Mouse (Mus musculus): ENCODE results near the gene Tacc3. TPM values are rescaled to one million over a fixed set of nuclear protein-coding genes. Genes with fewer than 3 reads are reported as not detected.

The Tacc3 gene
- polyA plus RNA-seq, 1 experiment from 2014 or later, result 161 TPM

DNA sequence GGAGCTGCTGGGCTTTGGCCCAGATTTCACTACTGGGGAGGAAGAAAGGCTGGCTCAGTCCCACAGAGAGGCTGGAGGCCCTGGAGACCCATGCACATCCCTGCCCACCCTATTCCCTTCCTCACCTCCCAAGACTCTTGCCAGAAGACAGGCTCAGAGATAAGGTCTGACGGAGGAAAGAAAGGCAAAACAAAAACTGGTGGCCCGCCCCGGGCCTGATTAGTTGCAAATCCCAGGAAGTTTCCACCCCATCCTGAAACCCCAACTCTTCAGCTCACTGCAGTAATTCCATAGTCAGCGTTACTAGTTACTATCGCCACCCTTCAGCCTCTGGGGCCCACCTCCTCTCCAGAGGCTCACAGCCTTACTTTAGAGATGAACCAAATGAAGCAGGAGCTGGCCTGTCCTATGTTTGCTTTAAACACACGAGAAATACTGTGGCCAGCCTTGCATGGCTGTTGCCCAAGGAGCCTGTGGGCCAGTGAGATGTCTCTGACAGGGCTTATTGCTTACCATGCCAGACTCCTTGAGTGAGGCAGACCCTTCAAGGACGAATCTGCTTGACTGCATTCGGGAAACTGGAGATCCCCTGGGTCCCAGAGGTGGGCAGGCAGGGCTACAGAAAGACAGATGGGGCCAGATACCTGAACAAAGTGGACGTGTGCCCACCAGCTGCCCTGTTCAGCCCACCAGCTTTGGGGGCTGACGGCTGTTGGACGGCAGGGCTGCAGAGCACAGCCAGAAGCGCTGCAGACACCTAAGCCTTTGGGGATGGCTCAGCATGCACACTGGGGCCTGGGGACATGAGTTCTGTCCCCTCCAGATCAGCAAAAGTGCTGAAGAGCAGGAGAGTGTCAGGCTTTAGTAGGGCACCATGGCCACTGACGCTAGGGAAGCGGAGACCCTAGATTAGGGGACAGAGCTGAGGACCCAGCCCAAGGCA lies 30.6 kb downstream of the Tacc3 start:
- ATAC-seq (ENCODE audit: low FRiP score), result peak; percentile 1; the same call in 1 of the 2 replicates
- 45% methylated on average over 14 of the region's 14 CpGs for whole genome bisulfite sequencing

DNA sequence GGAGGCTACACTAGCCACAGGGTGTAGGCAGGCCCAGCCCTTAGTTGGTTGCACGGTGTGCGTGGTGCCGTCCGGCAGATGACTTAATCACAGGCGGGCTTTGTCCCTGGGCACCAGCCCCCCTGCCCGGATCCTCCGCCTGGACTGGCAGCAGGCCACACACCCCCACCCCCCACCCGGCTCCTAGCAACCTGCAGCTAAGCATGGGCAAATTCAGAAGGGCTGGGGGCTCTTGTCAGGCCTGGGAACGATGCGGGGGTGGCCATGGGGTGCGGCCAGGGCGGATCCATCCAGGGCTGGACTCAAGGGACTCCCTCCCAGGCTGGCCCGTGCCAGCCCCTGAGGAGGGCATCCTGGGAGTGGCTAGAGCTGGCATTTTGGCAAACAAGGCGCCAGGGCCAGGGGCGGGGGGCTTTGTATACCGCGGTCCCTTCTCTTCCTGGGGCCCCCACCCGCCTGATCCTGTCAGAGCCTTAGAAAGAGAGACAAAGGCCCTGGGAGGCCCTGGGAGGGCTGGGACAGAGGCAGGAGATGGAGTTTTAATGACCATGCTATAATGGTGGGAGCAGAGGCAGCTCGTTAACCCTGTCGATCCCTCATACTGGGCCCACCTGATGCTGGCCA lies 31.4 kb downstream of the Tacc3 start:
- peak; percentile 93 for ATAC-seq (ENCODE audit: low FRiP score)
- Histone ChIP-seq H3K9me3 (replicated peaks) (no peaks in the 10 kb centered on the region), H3K27ac (peak overlapping the region; percentile 80), H3K27me3 (peaks cover 71% of the 10 kb centered on the region), H3K4me3 (0 out of 2 replicates have a peak overlapping the region, but pooled peaks have one; percentile 2), H3K4me1 (peaks cover 50% of the 10 kb centered on the region), H3K36me3 (no peaks in the 10 kb centered on the region), H3K9ac (0 out of 2 replicates have a peak overlapping the region, but pooled peaks have one; percentile 41), H3K4me2 (replicated peaks) (peak overlapping the region; percentile 37)
- 23% methylated on average over 20 of the region's 20 CpGs for WGBS

More for the DNA sequence above, 30.6 kb downstream of the Tacc3 start:
- peaks cover 63% of the 10 kb centered on the region for H3K27me3 ChIP-seq
- H3K4me2 ChIP-seq (replicated peaks), result peak overlapping the region; percentile 37
- H3K4me1 ChIP-seq, result peaks cover 48% of the 10 kb centered on the region
- H3K36me3 ChIP-seq, result no peaks in the 10 kb centered on the region
- H3K9me3 ChIP-seq (replicated peaks), result no peaks in the 10 kb centered on the region
- 0 out of 2 replicates have a peak overlapping the region, but pooled peaks have one; percentile 41 for H3K9ac ChIP-seq
- H3K4me3 ChIP-seq, result no peak overlapping the region
- H3K27ac ChIP-seq, result peak overlapping the region; percentile 80

DNA sequence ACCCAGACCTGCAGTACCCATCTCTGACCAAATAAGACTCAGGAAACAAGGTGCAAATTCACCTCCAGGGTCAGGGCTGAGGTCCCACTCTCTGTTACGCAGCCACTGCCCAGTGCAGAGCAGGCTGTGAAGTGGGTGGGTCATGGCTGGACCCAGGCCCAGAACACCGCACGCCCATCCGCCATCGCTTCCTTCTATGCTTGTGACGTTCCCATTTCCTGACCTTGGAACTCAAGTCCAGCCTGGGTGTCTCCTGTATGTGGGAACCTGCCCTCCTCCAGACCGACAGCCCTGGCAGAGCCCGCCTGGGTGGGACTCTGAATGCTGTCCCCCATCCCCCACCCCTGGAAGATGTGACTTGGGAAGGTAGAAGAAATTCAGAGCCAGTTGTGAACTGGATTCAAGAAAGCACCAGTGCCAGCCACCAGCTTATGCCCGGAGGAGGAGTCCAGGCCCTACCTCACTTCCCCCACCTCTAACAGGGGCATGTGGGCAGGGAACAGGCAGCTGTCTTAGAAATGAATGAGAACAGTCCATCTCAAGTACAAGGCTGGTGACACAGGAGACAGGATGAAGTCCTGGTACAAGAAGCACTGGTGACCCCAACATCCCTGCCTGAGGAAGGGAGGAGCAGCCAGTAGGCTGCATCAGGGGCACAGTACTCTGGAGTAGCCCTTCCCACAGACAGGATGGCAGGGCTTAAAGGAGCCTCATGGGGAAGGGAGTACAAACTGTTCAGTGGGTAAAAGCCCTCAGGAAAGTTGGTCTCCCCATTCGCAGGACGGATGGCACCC lies 32.1 kb downstream of the Tacc3 start:
- Histone ChIP-seq H3K9ac (no peak overlapping the region), H3K36me3 (no peaks in the 10 kb centered on the region), H3K27me3 (peaks cover 72% of the 10 kb centered on the region), H3K27ac (peak overlapping the region; percentile 80), H3K4me3 (no peak overlapping the region), H3K9me3 (replicated peaks) (no peaks in the 10 kb centered on the region), H3K4me2 (replicated peaks) (peak overlapping the region; percentile 37), H3K4me1 (peaks cover 54% of the 10 kb centered on the region)
- ATAC-seq (ENCODE audit: low FRiP score), result no peak; the same call in 1 of the 2 replicates
- 61% methylated on average over 11 of the region's 11 CpGs for WGBS

DNA sequence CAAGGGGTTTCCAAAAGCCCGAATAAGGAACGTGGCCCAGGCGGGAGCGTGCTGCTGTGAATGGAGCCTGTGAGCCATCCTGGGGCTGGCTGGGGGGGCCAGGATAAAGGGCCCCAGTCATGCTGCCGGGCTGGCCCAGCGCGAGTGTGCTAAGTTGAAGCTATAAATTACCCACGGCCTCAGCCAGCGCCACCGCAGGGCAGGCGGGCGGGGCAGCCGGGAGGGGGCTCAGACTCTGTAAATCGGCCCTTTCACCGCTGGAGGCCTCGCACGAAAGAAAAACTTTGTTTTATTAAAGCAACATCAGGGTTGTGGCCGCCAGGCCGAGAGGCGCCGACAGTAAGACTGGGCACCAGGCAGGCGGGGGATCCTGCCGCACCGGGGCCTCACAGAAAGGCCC lies 34.5 kb downstream of the Tacc3 start:
- peak overlapping the region; percentile 72 for H3K27ac ChIP-seq
- peaks cover 78% of the 10 kb centered on the region for H3K4me1 ChIP-seq
- H3K9me3 ChIP-seq (replicated peaks), result no peaks in the 10 kb centered on the region
- H3K4me3 ChIP-seq, result peak overlapping the region; percentile 6; the same call in 1 of the 2 replicates
- ATAC-seq (ENCODE audit: low FRiP score), result no peak
- H3K36me3 ChIP-seq, result no peaks in the 10 kb centered on the region
- H3K27me3 ChIP-seq, result peaks cover 75% of the 10 kb centered on the region
- H3K9ac ChIP-seq, result no peak overlapping the region; the same call in 1 of the 2 replicates
- H3K4me2 ChIP-seq (replicated peaks), result peak overlapping the region; percentile 32
- 2% methylated on average over 24 of the region's 24 CpGs for WGBS

DNA sequence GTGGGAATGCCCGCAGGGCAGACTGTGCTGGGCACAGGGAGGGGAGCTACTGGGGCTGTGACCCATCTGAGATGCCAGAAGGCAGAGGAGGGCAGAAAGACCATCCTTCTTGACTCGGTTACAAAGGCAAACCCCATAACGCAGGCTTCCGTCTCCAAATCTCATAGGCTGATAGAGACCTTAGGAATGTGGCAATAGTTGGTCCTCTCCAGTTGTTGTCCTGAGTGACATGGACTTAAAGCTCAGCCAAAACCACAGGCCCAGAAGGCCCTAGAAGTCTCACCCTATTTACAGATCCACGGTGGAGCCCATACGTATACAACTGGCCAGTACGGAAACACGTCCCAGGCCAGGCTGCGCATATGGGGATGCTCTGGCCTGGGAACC lies 36.5 kb downstream of the Tacc3 start:
- peaks cover 74% of the 10 kb centered on the region for H3K4me1 ChIP-seq
- ATAC-seq (ENCODE audit: low FRiP score), result no peak
- no peaks in the 10 kb centered on the region for H3K36me3 ChIP-seq
- no peak overlapping the region for H3K4me3 ChIP-seq
- peak overlapping the region; percentile 19; the same call in 1 of the 2 replicates for H3K27ac ChIP-seq
- no peaks in the 10 kb centered on the region for H3K9me3 ChIP-seq (replicated peaks)
- H3K4me2 ChIP-seq (replicated peaks), result no peak overlapping the region
- 33% methylated on average over 9 of the region's 9 CpGs for WGBS
- H3K9ac ChIP-seq, result no peak overlapping the region
- peaks cover 85% of the 10 kb centered on the region for H3K27me3 ChIP-seq

DNA sequence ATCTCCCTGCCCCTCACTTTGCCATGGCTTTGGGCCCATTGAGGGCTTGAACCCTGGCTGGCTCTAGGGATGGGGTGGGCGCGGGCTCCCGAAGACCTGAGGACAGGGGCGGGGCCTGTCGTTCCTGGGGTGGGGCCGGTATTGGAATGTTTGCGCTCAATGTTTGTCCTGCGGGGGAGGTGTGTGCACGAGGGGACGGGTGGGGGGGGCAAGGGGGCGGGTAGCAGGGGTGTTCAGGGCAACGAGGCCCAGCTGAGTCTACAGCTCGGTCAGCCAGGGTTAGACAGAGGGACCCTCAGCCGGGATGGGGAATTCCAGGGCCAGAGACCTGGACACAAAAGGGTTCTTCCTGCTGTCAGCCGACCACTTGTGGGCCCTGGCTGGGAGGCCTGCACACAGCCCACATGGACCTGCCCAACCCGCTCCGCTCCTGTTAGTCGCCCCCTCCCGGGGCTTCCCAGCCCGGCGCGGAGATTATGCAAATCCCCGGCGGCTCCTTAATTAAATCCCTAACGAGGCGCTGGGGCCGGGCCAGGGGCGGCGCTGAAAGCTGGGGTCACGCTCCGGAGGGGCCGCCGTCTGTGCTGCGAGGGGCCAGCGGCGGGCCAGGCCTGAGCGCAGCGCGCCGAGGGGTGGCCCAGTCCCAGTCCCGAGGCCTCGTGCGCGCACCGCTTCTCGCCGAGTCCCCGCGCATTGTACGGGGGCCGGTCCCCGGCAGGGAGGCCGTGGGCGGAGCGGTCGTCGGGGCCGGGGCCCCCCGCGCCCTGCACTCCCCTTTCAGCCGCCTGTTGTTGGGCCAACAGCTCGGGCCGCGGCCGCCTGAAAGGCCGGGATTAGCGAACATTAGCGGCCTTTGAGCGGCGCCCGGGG lies 37.2 kb downstream of the Tacc3 start:
- H3K4me1 ChIP-seq, result peaks cover 74% of the 10 kb centered on the region
- no peaks in the 10 kb centered on the region for H3K36me3 ChIP-seq
- H3K27ac ChIP-seq, result peak overlapping the region; percentile 76
- 1% methylated on average over 66 of the region's 71 CpGs for WGBS
- H3K4me3 ChIP-seq, result peak overlapping the region; percentile 37
- peak overlapping the region; percentile 66 for H3K4me2 ChIP-seq (replicated peaks)
- H3K9ac ChIP-seq, result peak overlapping the region; percentile 61
- peaks cover 85% of the 10 kb centered on the region for H3K27me3 ChIP-seq
- no peaks in the 10 kb centered on the region for H3K9me3 ChIP-seq (replicated peaks)
- ATAC-seq (ENCODE audit: low FRiP score), result peak; percentile 76

DNA sequence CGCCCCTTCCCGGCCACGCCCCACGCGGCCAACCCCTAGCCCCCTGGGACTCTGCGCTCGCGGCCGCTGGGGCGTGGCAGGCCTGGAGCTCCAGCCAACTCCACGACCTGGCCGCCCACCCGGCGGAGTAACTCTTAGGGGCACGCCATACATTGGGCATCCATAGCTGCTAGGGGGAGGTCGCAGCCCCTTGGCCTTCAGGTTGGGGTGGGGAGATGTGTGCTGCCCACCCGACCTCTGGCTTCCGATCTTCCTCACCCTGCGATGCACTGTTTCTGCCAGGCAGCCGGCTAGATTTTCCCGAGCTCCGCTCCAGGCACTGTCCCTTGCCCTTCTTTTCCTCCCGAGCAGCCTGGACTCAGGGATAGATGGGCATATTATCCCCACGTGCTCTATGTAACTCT lies 37.8 kb downstream of the Tacc3 start:
- H3K9me3 ChIP-seq (replicated peaks), result no peaks in the 10 kb centered on the region
- H3K27me3 ChIP-seq, result peaks cover 85% of the 10 kb centered on the region
- peak overlapping the region; percentile 37 for H3K4me3 ChIP-seq
- ATAC-seq (ENCODE audit: low FRiP score), result peak; percentile 18; the same call in 1 of the 2 replicates
- H3K4me2 ChIP-seq (replicated peaks), result peak overlapping the region; percentile 66
- 2% methylated on average over 24 of the region's 24 CpGs for WGBS
- no peaks in the 10 kb centered on the region for H3K36me3 ChIP-seq
- peak overlapping the region; percentile 61 for H3K9ac ChIP-seq
- peak overlapping the region; percentile 76 for H3K27ac ChIP-seq
- peaks cover 74% of the 10 kb centered on the region for H3K4me1 ChIP-seq

DNA sequence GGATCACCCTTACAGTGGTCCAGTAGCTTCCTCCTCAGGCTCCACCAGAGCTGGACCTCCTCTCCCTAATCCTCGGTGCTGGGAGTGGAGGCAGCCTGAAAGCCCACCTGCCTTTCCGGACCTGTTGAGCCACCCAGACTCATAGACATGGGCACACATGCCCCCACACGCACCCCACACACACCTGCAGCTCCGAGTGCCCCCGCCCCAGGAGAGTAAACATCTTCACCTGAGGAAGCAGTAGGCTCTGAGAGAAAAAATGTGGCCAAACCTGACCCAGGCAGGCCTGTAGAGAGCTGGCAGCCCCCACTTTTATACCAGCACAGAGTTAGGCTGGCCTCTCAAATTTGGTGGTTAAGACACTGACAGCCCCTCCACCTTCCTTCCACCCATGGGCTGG lies 38.5 kb downstream of the Tacc3 start:
- H3K27me3 ChIP-seq, result peaks cover 89% of the 10 kb centered on the region
- H3K4me2 ChIP-seq (replicated peaks), result peak overlapping the region; percentile 66
- H3K9ac ChIP-seq, result no peak overlapping the region
- WGBS, result 45% methylated on average over 5 of the region's 5 CpGs
- H3K4me1 ChIP-seq, result peaks cover 74% of the 10 kb centered on the region
- H3K4me3 ChIP-seq, result no peak overlapping the region
- no peak overlapping the region for H3K27ac ChIP-seq
- no peaks in the 10 kb centered on the region for H3K36me3 ChIP-seq
- H3K9me3 ChIP-seq (replicated peaks), result no peaks in the 10 kb centered on the region
- no peak for ATAC-seq (ENCODE audit: low FRiP score)

DNA sequence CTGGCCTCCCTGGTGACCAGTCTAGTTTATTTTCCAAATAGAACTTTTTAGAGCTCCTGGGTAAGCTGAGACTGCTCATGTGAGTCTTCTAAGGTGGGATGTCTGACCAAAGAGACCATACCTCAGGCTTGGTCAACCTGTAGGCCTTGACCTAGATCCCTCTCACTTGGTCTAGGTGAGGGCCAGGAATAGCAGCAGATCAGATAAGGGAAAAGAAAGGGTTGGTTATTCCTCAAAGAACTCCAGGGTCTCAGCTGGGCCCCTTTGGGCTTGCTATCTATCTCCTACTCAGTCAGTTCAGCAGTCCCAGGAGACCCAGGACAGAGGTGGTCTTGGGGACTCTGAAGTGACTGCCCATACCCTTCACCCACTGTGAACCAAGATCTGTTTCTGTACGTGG lies 39.6 kb downstream of the Tacc3 start:
- H3K27me3 ChIP-seq, result peaks cover 81% of the 10 kb centered on the region
- H3K9me3 ChIP-seq (replicated peaks), result no peaks in the 10 kb centered on the region
- H3K9ac ChIP-seq, result no peak overlapping the region
- 19% methylated on average over 1 of the region's 1 CpGs for WGBS
- no peak for ATAC-seq (ENCODE audit: low FRiP score)
- no peak overlapping the region for H3K4me2 ChIP-seq (replicated peaks)
- no peak overlapping the region for H3K4me3 ChIP-seq
- H3K27ac ChIP-seq, result peak overlapping the region; percentile 36; the same call in 1 of the 2 replicates
- peaks cover 69% of the 10 kb centered on the region for H3K4me1 ChIP-seq
- H3K36me3 ChIP-seq, result no peaks in the 10 kb centered on the region

DNA sequence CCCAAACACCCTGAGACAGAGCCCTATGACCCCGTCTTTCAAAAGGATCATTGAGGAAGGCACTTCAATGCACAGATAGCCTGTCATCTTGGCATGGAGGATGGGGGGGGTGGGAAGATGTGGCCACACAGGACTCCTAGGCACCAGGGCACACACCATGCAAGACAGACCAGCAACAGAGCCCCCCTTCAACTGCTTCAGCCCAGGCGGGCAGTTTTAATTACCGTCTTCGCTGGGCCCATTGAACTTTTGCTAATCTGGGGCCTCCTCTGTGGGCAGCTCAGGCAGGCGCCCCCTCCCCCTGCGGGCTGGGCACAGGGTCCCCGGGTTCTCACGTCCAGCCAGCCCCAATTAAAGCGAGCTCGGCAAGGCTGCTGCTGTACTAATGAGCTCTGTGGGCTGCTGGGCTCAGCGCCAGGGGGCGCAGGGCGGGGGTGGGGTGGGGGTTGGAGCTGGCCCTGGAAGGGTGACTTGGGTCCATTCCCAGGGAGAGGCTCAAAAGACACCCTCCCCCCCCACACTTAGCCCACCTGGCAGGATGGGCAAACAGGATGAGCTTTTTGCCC lies 40.1 kb downstream of the Tacc3 start:
- Histone ChIP-seq H3K9ac (no peak overlapping the region), H3K36me3 (no peaks in the 10 kb centered on the region), H3K4me1 (peaks cover 64% of the 10 kb centered on the region), H3K4me2 (replicated peaks) (no peak overlapping the region), H3K27me3 (peaks cover 76% of the 10 kb centered on the region), H3K27ac (peak overlapping the region; percentile 36), H3K4me3 (no peak overlapping the region), H3K9me3 (replicated peaks) (no peaks in the 10 kb centered on the region)
- 22% methylated on average over 13 of the region's 13 CpGs for WGBS
- peak; percentile 28; the same call in 1 of the 2 replicates for ATAC-seq (ENCODE audit: low FRiP score)

DNA sequence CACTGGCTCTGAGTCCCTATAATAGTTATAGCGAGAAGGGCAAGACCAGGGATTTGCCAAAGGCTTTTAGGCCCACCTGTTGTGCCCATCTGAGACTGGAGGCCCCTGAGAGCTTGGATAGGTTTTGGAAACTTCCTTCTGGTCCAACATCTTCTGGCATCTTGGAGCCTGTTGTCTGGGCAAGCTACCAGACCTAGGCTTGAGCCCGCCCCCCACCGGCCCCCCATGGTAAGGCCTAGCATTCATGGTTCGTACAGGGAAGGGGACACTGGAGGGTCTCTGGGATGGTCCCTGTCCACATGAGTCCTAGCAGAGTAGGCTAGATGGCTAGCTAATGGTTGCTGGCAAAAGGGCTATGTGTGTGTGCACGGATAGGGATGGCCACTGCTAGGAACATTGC lies 40.7 kb downstream of the Tacc3 start:
- no peak for ATAC-seq (ENCODE audit: low FRiP score)
- Histone ChIP-seq H3K9ac (no peak overlapping the region), H3K4me1 (peaks cover 64% of the 10 kb centered on the region), H3K4me2 (replicated peaks) (no peak overlapping the region), H3K9me3 (replicated peaks) (no peaks in the 10 kb centered on the region), H3K27me3 (peaks cover 73% of the 10 kb centered on the region), H3K36me3 (no peaks in the 10 kb centered on the region), H3K4me3 (no peak overlapping the region), H3K27ac (no peak overlapping the region; the same call in 1 of the 2 replicates)
- WGBS, result 77% methylated on average over 5 of the region's 5 CpGs
